17 mouse cellular contexts compared by ENCODE assay signal in the genomic region with DNA sequence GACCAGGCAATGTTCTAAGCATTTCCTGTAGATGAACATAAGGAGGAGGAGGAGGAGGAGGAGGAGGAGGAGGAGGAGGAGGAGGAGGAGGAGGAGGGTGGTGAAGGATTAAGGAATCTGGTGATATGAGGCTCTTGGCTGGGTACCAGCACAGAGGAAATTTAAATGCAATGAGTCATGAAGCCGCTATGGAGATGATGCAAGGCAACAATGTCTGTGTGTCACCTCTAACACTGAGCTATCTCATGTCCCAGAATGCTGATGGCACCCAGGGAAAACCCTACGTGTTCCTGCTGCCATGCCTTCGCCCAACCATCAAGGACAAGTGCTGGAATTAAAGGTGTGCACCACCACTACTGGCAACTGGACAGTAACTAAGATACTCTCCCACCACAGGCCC. TPM values are rescaled to one million over a fixed set of nuclear protein-coding genes. Genes with fewer than 3 reads are reported as not detected.
DNase-seq lines count a peak whose midpoint lies in the region; ATAC-seq and TF ChIP-seq lines count a peak whose summit lies in the region.
"Had no signal": no experiment of that assay in that cellular context is flagged by ENCODE, and none has a peak within 500 bp of the region (broad histone marks: within the 10 kb centered on the region; RNA-seq: fewer than 3 reads in every experiment).

No protein-coding gene starts in this region.

- peaks cover 8% of the 10 kb centered on the region for H3K4me1 ChIP-seq in cortical plate, adult 2 months (ENCODE audit: control insufficient read depth, insufficient read depth, low read length)

- no peak for ATAC-seq in granulocyte monocyte progenitor cell, adult 5-6 weeks (replicated peaks; ENCODE audit: poor library complexity, severe bottlenecking)
- ATAC-seq: hindbrain, embryonic 16.5 days had no signal

- DNase-seq in adrenal gland, adult 2 months, result peak; percentile 61
- DNase-seq in adrenal gland, postnatal 25 days, result no peak
- peak; percentile 55 to 58 for DNase-seq in left cerebral cortex, adult 18-20 months (ENCODE audit: low spot score in 2 of 2)
- DNase-seq in left cerebral cortex, postnatal 10 days (ENCODE audit: extremely low spot score in 1 of 2, low spot score in 2 of 2), result no peak
- peak; percentile 46 for DNase-seq in 3134 (ENCODE audit: extremely low read depth, insufficient read length, low spot score)
- no peak for DNase-seq in thymus, postnatal 25 days
- DNase-seq: B cell, adult 2 months; kidney, adult 8-10 months; midbrain, embryonic 14.5 days; thymus, postnatal 14 days had no signal

- TF ChIP-seq CTCF in cortical plate, adult 2 months (IDR thresholded peaks at IDR 0.05; ENCODE audit: extremely low read depth, insufficient read depth, low read length), result no peak

- peak overlapping the region; percentile 79; the same call in 1 of the 2 replicates for H3K27ac ChIP-seq in cortical plate, adult 2 months (ENCODE audit: insufficient read depth, low read length)
- H3K27ac ChIP-seq: embryonic facial prominence, embryonic 15.5 days; neural tube, embryonic 13.5 days had no signal

- no peak for TF ChIP-seq POLR2A in cortical plate, adult 2 months (IDR thresholded peaks at IDR 0.05; ENCODE audit: extremely low read depth, insufficient read depth, low read length)

- intact Hi-C loops in left cerebral cortex, postnatal 10 days (cut with DNase I), result no loop called here

- H3K4me3 ChIP-seq in cortical plate, adult 2 months (ENCODE audit: insufficient read depth, low read length), result no peak overlapping the region
- H3K4me3 ChIP-seq: embryonic facial prominence, embryonic 15.5 days; neural tube, embryonic 13.5 days had no signal

RNA-seq across cellular contexts. Expression of a gene that starts 18.5 kb away (rescaled TPM):
- 1 to 10 TPM in 1 of 2 experiments, not detected in 1; 1.8 TPM for total RNA-seq in adrenal gland, adult 2 months (2021)
- 0.46 TPM in 1 of 2 replicates, not detected in the other for polyA plus RNA-seq in adrenal gland, adult 2 months (2012; rRNA removed)
- total RNA-seq in adrenal gland, postnatal 25 days (2021), result 0.67 and 1.3 TPM in 2 replicates
- total RNA-seq in left cerebral cortex, adult 18-20 months (2021), result not detected
- not detected for total RNA-seq in left cerebral cortex, postnatal 10 days (2021)
- 0.15 and 0.26 TPM in 2 replicates for polyA plus RNA-seq in cortical plate, adult 2 months (2012; rRNA removed)
- not detected in 2 replicates for total RNA-seq in granulocyte monocyte progenitor cell, adult 5-6 weeks (2014; fragmentation: Nextera tagmentation)
- total RNA-seq in granulocyte monocyte progenitor cell, adult 5-6 weeks (2017), result not detected in 2 replicates
- total RNA-seq: G1E had no signal
- polyA plus RNA-seq: G1E had no signal

RNA-seq across cellular contexts. Expression of a gene that starts 24.5 kb away (rescaled TPM):
- total RNA-seq in adrenal gland, adult 2 months (2021), result 10 to 100 TPM; 11.8 to 28.0 TPM
- 17.5 and 21.1 TPM in 2 replicates for polyA plus RNA-seq in adrenal gland, adult 2 months (2012; rRNA removed)
- 9.8 and 12.1 TPM in 2 replicates for total RNA-seq in adrenal gland, postnatal 25 days (2021)
- total RNA-seq in left cerebral cortex, adult 18-20 months (2021), result under 1 TPM; 0.21 to 0.23 TPM
- total RNA-seq in left cerebral cortex, postnatal 10 days (2021), result under 1 TPM in 1 of 2 experiments, not detected in 1; 0.32 TPM
- 0.10 and 0.11 TPM in 2 replicates for polyA plus RNA-seq in cortical plate, adult 2 months (2012; rRNA removed)
- not detected in 2 replicates for total RNA-seq in granulocyte monocyte progenitor cell, adult 5-6 weeks (2014; fragmentation: Nextera tagmentation)
- not detected in 2 replicates for total RNA-seq in granulocyte monocyte progenitor cell, adult 5-6 weeks (2017)
- total RNA-seq: layer of hippocampus, adult 18-20 months had no signal
- polyA plus RNA-seq: G1E; hindbrain, embryonic 16.5 days; midbrain, embryonic 14.5 days; neural tube, embryonic 13.5 days had no signal

Comparison
In these comparisons a context has a peak if more than half of its experiments do, and no peak if none do; other contexts are left out.
1. DNase-seq: peak in adrenal gland, adult 2 months (single experiment), left cerebral cortex, adult 18-20 months (2 of 2) and 3134 (single experiment); none in adrenal gland, postnatal 25 days (single experiment), left cerebral cortex, postnatal 10 days (0 of 2) and thymus, postnatal 25 days (single experiment).